Mouse (Mus musculus): Measurements from ENCODE around the gene Tnfrsf21. TPM values are rescaled to one million over a fixed set of nuclear protein-coding genes. Genes with fewer than 3 reads are reported as not detected.

The Tnfrsf21 gene
- polyA plus RNA-seq, 1 experiment from 2014 or later = 26.8 TPM

DNA sequence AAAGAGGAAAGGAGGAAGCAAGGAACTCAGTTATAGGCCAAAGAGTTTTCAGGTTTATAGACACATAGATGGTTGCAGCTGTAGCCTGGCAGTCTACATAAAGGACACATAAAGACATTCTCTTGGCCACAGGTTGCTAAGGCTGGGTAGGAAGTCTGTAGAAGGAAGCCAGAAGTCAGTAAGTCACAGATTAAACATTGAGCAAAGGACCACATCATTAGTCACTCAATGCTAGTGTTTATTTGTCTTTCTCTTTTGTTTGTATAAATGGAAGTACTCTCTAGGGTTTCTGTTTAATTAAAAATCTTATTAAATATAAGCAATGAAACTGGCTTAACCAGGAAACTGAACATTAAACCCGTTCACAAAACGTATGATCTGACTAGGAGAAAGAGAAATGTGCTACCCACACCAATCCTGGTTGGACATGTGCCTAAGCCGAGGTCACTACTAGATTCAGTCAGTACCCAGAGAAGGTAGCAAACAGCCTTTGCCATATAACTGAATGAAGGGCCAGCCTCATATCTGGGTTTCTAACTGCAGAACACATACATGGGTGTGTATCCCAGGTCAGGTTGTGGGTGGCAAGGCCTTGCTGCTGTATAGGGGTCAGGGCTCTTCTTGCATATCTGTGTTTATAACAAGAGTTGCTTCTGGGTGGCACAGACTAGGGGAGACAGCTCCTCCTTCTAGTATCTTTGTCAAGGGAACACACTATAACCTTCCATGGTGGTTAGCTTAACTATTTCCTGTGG is 113.9 kb downstream of the Tnfrsf21 start:
- no peaks in the 10 kb centered on the region for H3K9me3 ChIP-seq
- no peaks in the 10 kb centered on the region for H3K4me1 ChIP-seq
- WGBS = 87% methylated on average over 3 of the region's 3 CpGs
- H3K36me3 ChIP-seq (replicated peaks) = no peaks in the 10 kb centered on the region
- no peak overlapping the region for H3K4me3 ChIP-seq
- H3K27ac ChIP-seq = no peak overlapping the region
- no peaks in the 10 kb centered on the region for H3K27me3 ChIP-seq (ENCODE audit: poor library complexity, severe bottlenecking)
- DNase-seq (ENCODE audit: extremely low spot score, low spot score) = no peak

DNA sequence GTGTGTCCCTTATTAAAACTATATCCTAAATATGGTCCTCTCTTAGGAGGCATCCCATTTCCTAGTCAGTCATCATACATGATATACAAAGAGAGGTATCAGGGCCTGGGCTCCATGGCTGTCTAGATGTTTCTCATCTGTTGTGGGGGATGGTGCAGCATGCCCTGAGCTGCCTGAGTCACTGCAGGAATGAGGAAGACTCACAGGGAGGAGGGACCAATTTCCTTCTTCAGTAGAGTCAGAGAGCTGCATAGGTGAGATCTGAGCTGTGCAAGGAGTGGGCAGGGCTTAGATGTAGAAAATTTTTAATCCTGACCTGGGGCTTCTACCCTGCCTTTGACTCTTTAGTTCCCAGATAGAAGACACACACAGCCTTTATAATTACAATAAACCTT is 114.5 kb downstream of the Tnfrsf21 start:
- no peak for DNase-seq (ENCODE audit: extremely low spot score, low spot score)
- Histone ChIP-seq H3K9me3 (no peaks in the 10 kb centered on the region), H3K4me1 (no peaks in the 10 kb centered on the region), H3K27ac (no peak overlapping the region), H3K36me3 (replicated peaks) (no peaks in the 10 kb centered on the region), H3K27me3 (ENCODE audit: poor library complexity, severe bottlenecking) (no peaks in the 10 kb centered on the region), H3K4me3 (no peak overlapping the region)

DNA sequence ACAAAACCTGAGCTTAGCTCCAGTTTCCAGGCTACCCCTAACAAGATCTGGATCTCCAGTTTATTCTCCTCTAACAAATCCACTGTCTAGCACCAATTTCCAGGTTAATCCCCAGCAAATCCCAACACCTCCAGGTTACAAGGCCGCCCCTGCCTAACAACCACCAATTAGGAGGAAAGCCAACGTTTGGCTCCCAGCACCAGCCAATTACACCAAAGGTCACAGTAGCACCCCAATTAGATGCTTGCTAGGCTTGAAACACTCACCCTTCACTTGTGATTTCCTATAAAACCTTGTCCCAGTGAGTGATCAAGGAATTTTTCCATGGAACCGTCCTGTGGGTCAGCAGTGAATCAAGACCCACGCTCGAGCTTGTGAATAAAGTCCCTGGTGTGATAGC is 116.1 kb downstream of the Tnfrsf21 start:
- H3K4me1 ChIP-seq = no peaks in the 10 kb centered on the region
- no peak for DNase-seq (ENCODE audit: extremely low spot score, low spot score)
- no peaks in the 10 kb centered on the region for H3K36me3 ChIP-seq (replicated peaks)
- no peaks in the 10 kb centered on the region for H3K27me3 ChIP-seq (ENCODE audit: poor library complexity, severe bottlenecking)
- no peak overlapping the region for H3K27ac ChIP-seq
- WGBS = 87% methylated on average over 5 of the region's 5 CpGs
- no peak overlapping the region for H3K4me3 ChIP-seq
- no peaks in the 10 kb centered on the region for H3K9me3 ChIP-seq

DNA sequence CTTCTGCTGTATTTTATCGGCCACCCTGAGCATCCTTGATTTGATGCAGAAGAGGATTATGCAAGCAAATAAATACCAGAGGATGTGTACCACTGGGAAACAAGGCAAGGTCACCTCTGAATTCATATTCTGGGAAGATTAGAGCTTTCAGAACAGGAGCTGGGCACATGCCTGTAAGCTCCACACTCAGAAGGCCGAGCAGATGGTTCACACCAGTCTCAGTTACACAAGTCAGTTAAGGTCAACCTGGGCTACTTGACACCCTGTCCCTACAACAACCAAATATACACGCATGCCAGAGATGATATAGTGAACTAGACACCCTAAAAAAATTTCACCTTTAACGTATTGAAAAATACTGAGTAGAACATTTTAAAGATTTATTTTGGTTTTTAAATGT is 116.8 kb downstream of the Tnfrsf21 start:
- Histone ChIP-seq H3K27me3 (ENCODE audit: poor library complexity, severe bottlenecking) (no peaks in the 10 kb centered on the region), H3K4me3 (no peak overlapping the region), H3K27ac (no peak overlapping the region), H3K4me1 (no peaks in the 10 kb centered on the region), H3K9me3 (no peaks in the 10 kb centered on the region), H3K36me3 (replicated peaks) (no peaks in the 10 kb centered on the region)
- 89% methylated on average over 4 of the region's 4 CpGs for WGBS
- no peak for DNase-seq (ENCODE audit: extremely low spot score, low spot score)

GRCm38 (mm10) chr17:43134991-43135390 is 118.6 kb downstream of the Tnfrsf21 start:
- WGBS = 82% methylated on average over 4 of the region's 4 CpGs
- Histone ChIP-seq H3K27ac (no peak overlapping the region), H3K4me3 (no peak overlapping the region), H3K27me3 (ENCODE audit: poor library complexity, severe bottlenecking) (no peaks in the 10 kb centered on the region), H3K4me1 (no peaks in the 10 kb centered on the region), H3K36me3 (replicated peaks) (no peaks in the 10 kb centered on the region), H3K9me3 (no peaks in the 10 kb centered on the region)
- DNase-seq (ENCODE audit: extremely low spot score, low spot score) = no peak

DNA sequence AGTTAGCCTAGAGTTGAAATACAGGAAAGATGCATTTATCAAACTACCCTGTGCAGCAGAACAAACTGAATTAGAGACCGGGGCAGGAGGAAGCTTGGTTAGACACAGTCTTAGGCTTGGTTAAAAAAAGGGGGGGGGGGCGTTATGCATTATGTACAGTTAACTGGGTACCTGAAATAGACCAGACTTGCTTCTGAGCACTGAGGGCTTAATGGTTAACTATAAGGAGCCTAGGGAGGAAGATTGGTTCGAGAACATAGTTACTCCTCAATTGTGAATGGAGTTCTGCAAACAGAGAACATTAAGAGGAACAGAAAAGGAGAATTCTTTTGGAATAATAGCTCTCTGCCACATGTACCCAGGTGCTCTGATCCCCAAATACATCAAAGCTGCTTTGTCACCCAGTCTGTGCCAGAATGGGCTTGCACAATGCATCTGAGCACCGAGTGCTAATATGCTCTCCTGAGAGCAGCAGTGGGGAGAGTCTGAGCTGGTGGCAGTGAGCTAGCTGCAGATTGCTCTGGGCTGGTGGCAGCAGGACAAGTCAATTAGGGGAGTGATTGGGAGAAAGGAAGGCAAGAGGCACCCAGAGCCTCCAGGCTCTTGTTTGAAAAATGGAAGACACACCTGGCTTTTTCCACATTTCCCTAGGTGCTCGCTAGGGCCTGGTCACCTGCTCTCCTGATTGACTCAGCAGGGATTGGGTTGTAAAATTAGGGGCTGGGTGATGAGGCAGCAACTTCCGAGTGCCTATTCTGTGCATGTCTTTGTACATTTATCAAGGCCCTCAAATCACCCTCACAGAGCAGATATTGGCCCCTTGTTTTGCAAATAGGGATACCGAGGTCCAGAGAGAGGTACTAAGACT is 119.3 kb downstream of the Tnfrsf21 start:
- H3K36me3 ChIP-seq (replicated peaks) = no peaks in the 10 kb centered on the region
- WGBS = 54% methylated on average over 7 of the region's 7 CpGs
- no peak overlapping the region for H3K4me3 ChIP-seq
- DNase-seq (ENCODE audit: extremely low spot score, low spot score) = no peak
- H3K4me1 ChIP-seq = no peaks in the 10 kb centered on the region
- H3K27ac ChIP-seq = no peak overlapping the region
- H3K9me3 ChIP-seq = no peaks in the 10 kb centered on the region
- no peaks in the 10 kb centered on the region for H3K27me3 ChIP-seq (ENCODE audit: poor library complexity, severe bottlenecking)

DNA sequence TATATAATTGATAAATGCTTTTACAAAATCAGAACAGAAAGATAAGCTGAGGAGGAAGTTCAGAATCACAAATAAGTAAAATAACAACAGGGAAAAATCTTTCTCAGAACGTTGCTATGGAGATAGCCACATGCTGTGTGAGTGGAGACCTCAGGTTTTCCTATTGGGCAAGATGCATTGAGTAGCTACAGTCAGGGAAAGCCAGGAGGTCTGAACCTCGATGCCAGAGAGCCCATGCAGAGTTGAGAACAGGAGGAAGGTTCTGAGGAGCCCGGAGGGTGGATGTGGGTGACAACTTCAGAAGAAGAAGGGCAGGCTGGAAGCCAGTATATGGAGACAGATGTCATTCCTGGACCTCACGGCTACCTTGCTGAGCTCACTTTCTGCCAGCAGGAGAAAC is 120.4 kb downstream of the Tnfrsf21 start:
- DNase-seq (ENCODE audit: extremely low spot score, low spot score) = no peak
- no peaks in the 10 kb centered on the region for H3K9me3 ChIP-seq
- no peak overlapping the region for H3K27ac ChIP-seq
- no peaks in the 10 kb centered on the region for H3K36me3 ChIP-seq (replicated peaks)
- H3K4me3 ChIP-seq = no peak overlapping the region
- 70% methylated on average over 4 of the region's 4 CpGs for WGBS
- no peaks in the 10 kb centered on the region for H3K4me1 ChIP-seq
- H3K27me3 ChIP-seq (ENCODE audit: poor library complexity, severe bottlenecking) = no peaks in the 10 kb centered on the region

GRCm38 (mm10) chr17:43137838-43138237 is 121.5 kb downstream of the Tnfrsf21 start:
- Histone ChIP-seq H3K4me1 (peaks cover 4% of the 10 kb centered on the region), H3K4me3 (no peak overlapping the region), H3K36me3 (replicated peaks) (no peaks in the 10 kb centered on the region), H3K27ac (no peak overlapping the region), H3K9me3 (no peaks in the 10 kb centered on the region), H3K27me3 (ENCODE audit: poor library complexity, severe bottlenecking) (no peaks in the 10 kb centered on the region)
- no peak for DNase-seq (ENCODE audit: extremely low spot score, low spot score)
- 96% methylated on average over 9 of the region's 9 CpGs for WGBS

- 83% methylated on average over 7 of the region's 7 CpGs for WGBS
- Histone ChIP-seq H3K27me3 (ENCODE audit: poor library complexity, severe bottlenecking) (no peaks in the 10 kb centered on the region), H3K27ac (no peak overlapping the region), H3K9me3 (no peaks in the 10 kb centered on the region), H3K36me3 (replicated peaks) (no peaks in the 10 kb centered on the region), H3K4me1 (peaks cover 4% of the 10 kb centered on the region), H3K4me3 (no peak overlapping the region)
- DNase-seq (ENCODE audit: extremely low spot score, low spot score) = no peak
Measured at GRCm38 (mm10) chr17:43138356-43138755, 122.0 kb downstream of the Tnfrsf21 start.

Other genes with a start within 250 kb of the Tnfrsf21 start
- 12.8 and 13.3 TPM in 2 replicates for gene Cd2ap, start 139.9 kb upstream of the Tnfrsf21 start, polyA plus RNA-seq (2016; fragmentation: Nextera tagmentation; extraction: Ambion mirVana)